ENCODE assay signal across 7 mouse cellular contexts in genomic region chr11:52129171-52129570, GRCm38 (mm10). TPM values are rescaled to one million over a fixed set of nuclear protein-coding genes. Genes with fewer than 3 reads are reported as not detected.
DNase-seq lines count a peak whose midpoint lies in the region; ATAC-seq and TF ChIP-seq lines count a peak whose summit lies in the region.

No protein-coding gene starts in this region.

- no peak overlapping the region for H3K4me3 ChIP-seq in bone marrow macrophage, adult 2 months (ENCODE audit: insufficient read depth, low read length)
- no peak overlapping the region for H3K4me3 ChIP-seq in neural tube, embryonic 14.5 days (ENCODE audit: low read depth, low read length)

- H3K9me3 ChIP-seq in neural tube, embryonic 14.5 days (ENCODE audit: control insufficient read depth, low read length) = no peaks in the 10 kb centered on the region

- TF ChIP-seq POLR2A in bone marrow macrophage, adult 2 months (IDR thresholded peaks at IDR 0.05; ENCODE audit: borderline replicate concordance, low read depth, low read length) = no peak

- WGBS in neural tube, embryonic 14.5 days = 29% methylated on average over 3 of the region's 3 CpGs

- H3K36me3 ChIP-seq in neural tube, embryonic 14.5 days (ENCODE audit: control insufficient read depth, insufficient read depth, low read length) = peaks cover 11% of the 10 kb centered on the region

- H3K27ac ChIP-seq in bone marrow macrophage, adult 2 months (ENCODE audit: insufficient read depth, low read depth, low read length) = no peak overlapping the region
- peak overlapping the region; percentile 1; the same call in 1 of the 2 replicates for H3K27ac ChIP-seq in neural tube, embryonic 14.5 days (ENCODE audit: low read depth, low read length)

- 0 out of 2 replicates have a peak, but pooled peaks have one; percentile 32 for TF ChIP-seq CTCF in bone marrow macrophage, adult 2 months (IDR thresholded peaks at IDR 0.05; ENCODE audit: low read depth, low read length)

- no peaks in the 10 kb centered on the region for H3K4me1 ChIP-seq in bone marrow macrophage, adult 2 months (ENCODE audit: control insufficient read depth, insufficient read depth, low read length)
- no peaks in the 10 kb centered on the region for H3K4me1 ChIP-seq in neural tube, embryonic 14.5 days (ENCODE audit: control insufficient read depth, insufficient read depth, low read length)

- no peaks in the 10 kb centered on the region for H3K27me3 ChIP-seq in neural tube, embryonic 14.5 days (ENCODE audit: control insufficient read depth, insufficient read depth, low read length)

- ATAC-seq in neural tube, embryonic 14.5 days (ENCODE audit: low read depth) = no peak

- peak; percentile 27 for DNase-seq in heart, postnatal 4 days
- no peak for DNase-seq in heart, adult 8-10 months (ENCODE audit: low spot score)
- peak; percentile 20 for DNase-seq in retina, postnatal 1 day
- DNase-seq in retina, embryonic 14.5 days (ENCODE audit: low spot score) = no peak
- DNase-seq in adrenal gland, postnatal 25 days = no peak

- H3K9ac ChIP-seq in neural tube, embryonic 14.5 days (replicated peaks; ENCODE audit: low read depth, low read length) = no peak overlapping the region

- no peak overlapping the region for H3K4me2 ChIP-seq in neural tube, embryonic 14.5 days (ENCODE audit: low read depth, low read length)

RNA-seq across cellular contexts. Expression of gene Olfr1373, which starts 16.2 kb away (rescaled TPM):
- total RNA-seq in heart, postnatal 4 days (2021) = not detected
- not detected for total RNA-seq in heart, adult 8-10 months (2022)
- not detected in 2 replicates for polyA plus RNA-seq in bone marrow macrophage, adult 2 months (2012; ENCODE audit: insufficient read depth, insufficient read length, missing spikeins)
- not detected in 2 replicates for polyA plus RNA-seq in neural tube, embryonic 14.5 days (2014; fragmentation: Nextera tagmentation; extraction: Ambion mirVana)
- total RNA-seq in adrenal gland, postnatal 25 days (2021) = not detected in 2 replicates

RNA-seq across cellular contexts. Expression of gene Ppp2ca, which starts 30.7 kb away (rescaled TPM):
- total RNA-seq in heart, postnatal 4 days (2021) = 10 to 100 TPM; 86.3 to 87.2 TPM
- total RNA-seq in heart, adult 8-10 months (2022) = 10 to 100 TPM; 53.3 to 55.1 (median 54.5) TPM
- polyA plus RNA-seq in bone marrow macrophage, adult 2 months (2012; ENCODE audit: insufficient read depth, insufficient read length, missing spikeins) = 47.8 and 49.2 TPM in 2 replicates
- 167 and 175 TPM in 2 replicates for polyA plus RNA-seq in neural tube, embryonic 14.5 days (2014; fragmentation: Nextera tagmentation; extraction: Ambion mirVana)
- 77.2 and 91.2 TPM in 2 replicates for total RNA-seq in adrenal gland, postnatal 25 days (2021)

Comparison
In these comparisons a context has a peak if more than half of its experiments do, and no peak if none do; other contexts are left out.
1. DNase-seq: peak in heart, postnatal 4 days (single experiment) and retina, postnatal 1 day (single experiment); none in heart, adult 8-10 months (single experiment), retina, embryonic 14.5 days (single experiment) and adrenal gland, postnatal 25 days (single experiment).